Mouse (Mus musculus) lung, postnatal 0 days (tissue): Measurements from ENCODE around the gene Ola1.

Experiments used
- CTCF ChIP-seq: IDR thresholded peaks from 2 replicates; pipeline ENCODE4 v1.5.1; 2016; ENCODE audit warnings: antibody characterized with exemption, mild to moderate bottlenecking
- EP300 ChIP-seq: IDR thresholded peaks from 2 replicates; pipeline ENCODE4 v1.6.1; 2016; ENCODE audit warnings: antibody characterized with exemption, mild to moderate bottlenecking, control low read depth

DNA sequence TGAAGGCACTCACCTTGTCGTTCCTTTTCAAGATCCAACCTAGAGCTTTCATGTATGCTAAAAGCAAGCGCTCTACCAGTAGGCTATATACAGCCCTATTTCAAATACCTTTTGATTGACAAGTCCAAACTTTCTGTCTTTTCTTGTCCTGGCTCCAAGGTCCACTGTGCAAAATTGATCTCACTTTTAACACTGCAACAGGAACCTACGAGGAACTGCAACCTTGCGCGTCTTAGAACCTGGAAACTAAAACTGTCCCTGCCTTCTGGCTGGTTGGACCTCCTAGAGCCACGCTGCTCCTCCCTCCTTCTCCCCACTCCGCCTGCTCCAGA is 5.2 kb downstream of the Ola1 start:
- TF ChIP-seq EP300 (no peak), CTCF (no peak)
